Mouse (Mus musculus) frontal cortex, postnatal 25 days (tissue): ENCODE measurements around the gene Atg7.

ENCODE experiments used
- DNase-seq, 2 experiments: peaks; one replicate each; pipeline ENCODE4 v3.0.0; 2022; ENCODE audit warnings: low spot score in 2 of 2

Atg7 gene

GRCm38 (mm10) chr6:114733681-114734080 is 90.8 kb downstream of the Atg7 start:
- DNase-seq = no peak

- no peak for DNase-seq
Observed at GRCm38 (mm10) chr6:114735054-114735453, 92.2 kb downstream of the Atg7 start.

- DNase-seq = no peak
Observed at GRCm38 (mm10) chr6:114736355-114736754, 93.5 kb downstream of the Atg7 start.

- DNase-seq = no peak
Observed at GRCm38 (mm10) chr6:114737181-114737580, 94.3 kb downstream of the Atg7 start.

GRCm38 (mm10) chr6:114737931-114738759 is 95.2 kb downstream of the Atg7 start:
- DNase-seq = no peak

- no peak for DNase-seq
Observed at GRCm38 (mm10) chr6:114738760-114739112, 95.8 kb downstream of the Atg7 start.

GRCm38 (mm10) chr6:114742209-114743003 is 99.5 kb downstream of the Atg7 start:
- no peak for DNase-seq

- DNase-seq = no peak
Observed at GRCm38 (mm10) chr6:114743126-114743525, 100.2 kb downstream of the Atg7 start.

- DNase-seq = no peak
Observed at GRCm38 (mm10) chr6:114743845-114744244, 100.9 kb downstream of the Atg7 start.

- no peak for DNase-seq
Observed at GRCm38 (mm10) chr6:114746439-114746974, 103.6 kb downstream of the Atg7 start.

- DNase-seq = no peak
Observed at GRCm38 (mm10) chr6:114748419-114748818, 105.5 kb downstream of the Atg7 start.

GRCm38 (mm10) chr6:114748882-114749281 is 106.0 kb downstream of the Atg7 start:
- DNase-seq = no peak

GRCm38 (mm10) chr6:114758795-114759194 is 115.9 kb downstream of the Atg7 start:
- DNase-seq = no peak

- no peak for DNase-seq
Observed at GRCm38 (mm10) chr6:114766314-114766713, 123.4 kb downstream of the Atg7 start.

GRCm38 (mm10) chr6:114767710-114768109 is 124.8 kb downstream of the Atg7 start:
- DNase-seq = no peak

GRCm38 (mm10) chr6:114770337-114770736 is 127.4 kb downstream of the Atg7 start:
- no peak for DNase-seq

- DNase-seq = no peak
Observed at GRCm38 (mm10) chr6:114771502-114771901, 128.6 kb downstream of the Atg7 start.

GRCm38 (mm10) chr6:114775210-114775609 is 132.3 kb downstream of the Atg7 start:
- no peak for DNase-seq

- DNase-seq = no peak
Observed at GRCm38 (mm10) chr6:114777872-114778271, 135.0 kb downstream of the Atg7 start.

GRCm38 (mm10) chr6:114778650-114779049 is 135.8 kb downstream of the Atg7 start:
- no peak for DNase-seq

GRCm38 (mm10) chr6:114780583-114780982 is 137.7 kb downstream of the Atg7 start:
- DNase-seq = no peak

- no peak for DNase-seq
Observed at GRCm38 (mm10) chr6:114781415-114782240, 138.7 kb downstream of the Atg7 start.
